Mouse (Mus musculus) midbrain, embryonic 13.5 days (tissue): ENCODE results near the gene Zfp36l2. TPM values are rescaled to one million over a fixed set of nuclear protein-coding genes. Genes with fewer than 3 reads are reported as not detected.
"Not testable (repeated sequence)": the region's sequence is repeated elsewhere in the genome, so short reads cannot be mapped to it uniquely, and the experiment has no call there.

Source experiments
- ATAC-seq: fragments of 200-750 bp; cut with Nextera tagmentation; 2 replicates; pipeline ENCODE4 v1.8.0; 2017; ENCODE audit warnings: mild to moderate bottlenecking, moderate TSS enrichment, moderate library complexity
- H3K27ac ChIP-seq: fragments of 300-500 bp; sonication (generic); 2 replicates; pipeline ENCODE4 v1.5.1; 2015; ENCODE audit warnings: inconsistent platforms, mild to moderate bottlenecking, moderate library complexity
- H3K27me3 ChIP-seq: fragments of 300-500 bp; sonication (generic); 2 replicates; pipeline ENCODE4 v1.6.1; 2015; ENCODE audit warnings: mild to moderate bottlenecking, inconsistent platforms
- H3K36me3 ChIP-seq: fragments of 300-500 bp; sonication (generic); 2 replicates; pipeline ENCODE4 v1.6.1; 2015; ENCODE audit warnings: mild to moderate bottlenecking, inconsistent platforms
- H3K4me1 ChIP-seq: fragments of 300-500 bp; sonication (generic); replicated peaks from 2 replicates; pipeline ENCODE4 v1.6.1; 2015; ENCODE audit warnings: inconsistent platforms
- H3K4me2 ChIP-seq: fragments of 300-500 bp; sonication (generic); replicated peaks from 2 replicates; pipeline ENCODE4 v1.6.1; 2015; ENCODE audit warnings: moderate library complexity, mild to moderate bottlenecking, inconsistent platforms
- H3K4me3 ChIP-seq: fragments of 300-500 bp; sonication (generic); replicated peaks from 2 replicates; pipeline ENCODE4 v1.5.1; 2015; ENCODE audit warnings: mild to moderate bottlenecking, inconsistent platforms
- H3K9ac ChIP-seq: fragments of 300-500 bp; sonication (generic); replicated peaks from 2 replicates; pipeline ENCODE4 v1.6.1; 2015; ENCODE audit warnings: mild to moderate bottlenecking, inconsistent platforms
- H3K9me3 ChIP-seq: fragments of 300-500 bp; sonication (generic); 2 replicates; pipeline ENCODE4 v1.6.1; 2016; ENCODE audit warnings: mild to moderate bottlenecking, inconsistent platforms
- WGBS: fragments of 180-500 bp; shearing (Covaris S2); methylation state at CpG from one replicate; pipeline ENCODE4 v1.1.7; 2015; 5-methylcytosine and 5-hydroxymethylcytosine counted together
- polyA plus RNA-seq: library from polyadenylated mRNA; unstranded; fragments of >200 nt; fragmentation: Nextera tagmentation; extraction: Ambion mirVana; gene quantifications from 2 replicates; pipeline ENCODE4 v1.2.1, GENCODE M21; 2015

The Zfp36l2 gene
- 3.6 and 4.4 TPM in 2 replicates for polyA plus RNA-seq

DNA sequence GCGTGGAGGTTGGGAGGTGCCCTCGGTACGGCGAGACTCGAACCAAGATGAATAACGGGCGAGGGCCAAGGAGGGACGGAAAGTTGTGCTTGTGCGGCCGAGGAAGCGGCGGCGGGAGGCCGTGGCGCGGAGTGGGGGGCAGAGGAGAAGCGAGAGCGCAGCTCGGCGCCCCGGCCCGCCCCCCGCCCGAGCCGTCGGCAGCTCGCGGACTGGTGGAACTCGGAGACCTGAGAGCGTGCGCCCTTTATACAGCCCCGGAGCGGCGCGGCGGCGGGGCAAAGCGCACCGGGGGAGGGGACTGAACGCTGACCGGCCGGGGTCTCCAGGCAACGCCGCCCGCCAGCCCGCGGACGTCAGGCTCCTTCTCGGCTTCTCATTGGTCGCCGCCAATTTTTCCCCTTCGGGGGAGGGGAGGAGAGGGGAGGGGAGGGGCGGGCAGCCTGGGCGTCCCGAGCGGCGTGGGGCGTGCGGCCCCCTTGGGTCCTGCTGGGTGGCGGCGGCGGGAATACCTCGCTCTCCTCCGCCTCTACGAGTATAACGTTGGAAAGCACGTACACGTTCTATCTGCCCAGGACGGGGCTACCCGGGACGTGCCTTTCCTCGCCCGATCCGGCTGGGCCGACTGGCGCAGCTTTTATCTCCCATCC, at the start of gene Zfp36l2:
Gene Zfp36l2, minus strand, starts transcription at position 221 of the 647 bp plus-strand sequence.
- no peaks in the 10 kb centered on the region for H3K9me3 ChIP-seq
- peak within 1 kb of the TSS; percentile 65 for H3K4me3 ChIP-seq
- H3K4me1 ChIP-seq: peaks cover 37% of the 10 kb centered on the region
- peaks cover 10% of the 10 kb centered on the region for H3K36me3 ChIP-seq
- H3K9ac ChIP-seq: peak within 1 kb of the TSS; percentile 79
- peak within 1 kb of the TSS; percentile 77 for H3K27ac ChIP-seq
- ATAC-seq: peak; percentile 87
- peak within 1 kb of the TSS; percentile 80 for H3K4me2 ChIP-seq
- WGBS: under 1% methylated on average over 66 of the region's 76 CpGs
- H3K27me3 ChIP-seq: peaks cover 12% of the 10 kb centered on the region

DNA sequence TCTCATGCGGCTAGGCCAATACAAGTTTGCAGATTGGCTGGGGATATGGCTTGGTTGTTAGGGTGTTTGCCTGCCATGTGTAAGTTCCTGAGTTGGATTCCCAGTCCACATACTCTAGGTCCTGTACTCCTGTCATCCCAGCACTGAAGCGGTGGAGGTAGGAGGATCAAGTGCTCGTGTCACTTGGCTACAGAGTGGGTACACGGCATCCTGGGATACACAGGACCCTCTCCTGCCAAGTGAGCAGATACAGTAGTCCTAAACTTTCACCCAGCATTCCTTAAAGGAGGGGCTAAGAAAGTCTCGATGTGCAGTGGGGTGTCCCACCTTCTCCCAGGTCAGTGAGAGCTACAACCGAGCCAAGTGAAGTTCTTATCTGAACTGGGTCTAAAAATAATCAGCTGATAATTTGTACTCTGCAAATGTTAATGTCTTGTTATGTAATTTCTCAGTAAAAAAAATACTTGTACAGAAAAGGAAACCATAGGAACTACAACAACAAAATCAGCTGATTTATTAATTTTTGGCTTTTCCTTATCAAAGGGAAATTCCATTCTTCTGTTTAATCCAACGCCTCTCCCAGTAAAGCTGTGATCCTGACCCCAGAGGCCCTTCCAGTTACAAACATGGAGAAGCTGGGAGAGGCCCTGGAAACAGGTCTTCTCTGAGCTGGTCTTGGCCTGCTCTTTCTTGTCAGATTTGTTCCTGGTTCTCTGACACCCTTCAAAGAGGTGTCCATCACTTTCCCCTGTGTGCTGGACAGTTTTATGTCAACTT, 49.2 kb upstream of the Zfp36l2 start:
- WGBS: 94% methylated on average over 7 of the region's 7 CpGs
- no peak overlapping the region for H3K27ac ChIP-seq
- H3K4me3 ChIP-seq: no peak overlapping the region
- no peak overlapping the region for H3K4me2 ChIP-seq
- H3K4me1 ChIP-seq: no peaks in the 10 kb centered on the region
- no peaks in the 10 kb centered on the region for H3K27me3 ChIP-seq
- H3K9me3 ChIP-seq: no peaks in the 10 kb centered on the region
- H3K9ac ChIP-seq: no peak overlapping the region
- no peaks in the 10 kb centered on the region for H3K36me3 ChIP-seq
- no peak for ATAC-seq

DNA sequence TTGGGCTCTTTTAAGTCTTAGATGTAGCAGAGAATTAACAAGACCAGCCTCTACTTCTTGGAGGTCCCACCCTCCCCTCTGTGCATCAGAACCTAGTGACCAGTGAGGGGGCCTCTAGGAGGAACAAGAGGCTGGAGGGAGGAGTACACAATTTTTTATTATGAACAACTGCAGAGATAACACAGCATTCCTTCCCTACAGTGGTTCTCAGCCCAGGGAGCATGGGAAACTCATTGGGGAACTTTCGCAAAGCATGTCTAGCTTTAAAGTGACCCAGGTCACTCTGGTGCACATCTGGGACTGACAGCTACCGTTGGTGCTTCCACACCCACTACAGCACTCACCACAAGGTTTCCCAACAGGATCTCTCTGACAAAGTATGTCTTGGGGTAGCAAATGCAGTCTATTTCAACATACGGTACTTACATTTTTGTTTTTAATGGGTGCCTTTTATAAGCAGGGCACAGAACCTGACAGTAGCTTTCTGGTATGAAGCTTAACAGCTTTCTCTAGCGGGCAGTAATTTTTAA, 47.7 kb upstream of the Zfp36l2 start:
- no peak for ATAC-seq
- Histone ChIP-seq H3K4me2 (no peak overlapping the region), H3K27ac (no peak overlapping the region), H3K27me3 (no peaks in the 10 kb centered on the region), H3K36me3 (0 out of 2 replicates have a peak, but pooled peaks cover 4% of the 10 kb centered on the region), H3K9ac (no peak overlapping the region), H3K4me1 (no peaks in the 10 kb centered on the region), H3K9me3 (no peaks in the 10 kb centered on the region), H3K4me3 (no peak overlapping the region)
- WGBS: 95% methylated on average over 4 of the region's 4 CpGs

DNA sequence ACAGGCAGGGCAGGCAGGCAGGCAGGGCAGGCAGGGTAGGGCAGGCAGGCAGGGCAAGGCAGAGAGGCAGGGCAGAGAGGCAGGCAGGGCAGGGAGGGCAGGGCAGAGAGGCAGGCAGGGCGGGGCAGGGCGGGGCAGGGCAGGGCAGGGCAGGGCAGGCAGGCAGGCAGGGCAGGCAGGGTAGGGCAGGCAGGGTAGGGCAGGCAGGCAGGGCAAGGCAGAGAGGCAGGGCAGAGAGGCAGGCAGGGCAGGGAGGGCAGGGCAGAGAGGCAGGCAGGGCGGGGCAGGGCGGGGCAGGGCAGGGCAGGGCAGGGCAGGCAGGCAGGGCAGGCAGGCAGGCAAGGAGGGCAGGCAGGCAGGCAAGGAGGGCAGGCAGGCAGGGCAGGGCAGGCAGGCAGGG, 47.0 kb upstream of the Zfp36l2 start:
- not testable (repeated sequence) for H3K27me3 ChIP-seq, H3K9me3 ChIP-seq, H3K4me1 ChIP-seq, H3K4me3 ChIP-seq, ATAC-seq, H3K27ac ChIP-seq, H3K9ac ChIP-seq, H3K4me2 ChIP-seq
- 0 out of 2 replicates have a peak, but pooled peaks cover 10% of the 10 kb centered on the region for H3K36me3 ChIP-seq
- no CpG with 5 or more reads among the region's 4 CpGs for WGBS

DNA sequence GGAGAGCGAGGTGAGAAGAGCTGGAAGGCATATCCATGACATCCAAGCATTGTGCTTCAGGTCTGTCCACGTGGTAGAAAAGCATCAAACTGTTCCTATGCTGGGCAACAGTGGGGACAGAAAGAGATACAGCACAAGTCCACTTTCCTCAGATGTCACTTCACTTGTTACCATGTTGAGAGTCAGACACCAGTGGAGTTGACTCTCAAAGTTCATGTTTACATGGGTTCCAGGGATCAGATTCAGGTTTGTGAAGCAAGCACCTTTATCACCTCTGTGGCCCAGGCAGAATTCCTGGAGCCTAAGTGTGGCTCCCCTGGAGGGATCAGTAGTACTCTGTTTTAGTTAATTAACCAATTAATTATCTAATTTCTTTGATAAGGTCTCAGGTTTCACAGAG, 46.0 kb upstream of the Zfp36l2 start:
- Histone ChIP-seq H3K9ac (no peak overlapping the region), H3K4me2 (no peak overlapping the region), H3K4me3 (no peak overlapping the region), H3K27me3 (no peaks in the 10 kb centered on the region), H3K27ac (no peak overlapping the region), H3K9me3 (no peaks in the 10 kb centered on the region), H3K36me3 (peaks cover 19% of the 10 kb centered on the region), H3K4me1 (no peaks in the 10 kb centered on the region)
- 95% methylated on average over 2 of the region's 2 CpGs for WGBS
- ATAC-seq: no peak

DNA sequence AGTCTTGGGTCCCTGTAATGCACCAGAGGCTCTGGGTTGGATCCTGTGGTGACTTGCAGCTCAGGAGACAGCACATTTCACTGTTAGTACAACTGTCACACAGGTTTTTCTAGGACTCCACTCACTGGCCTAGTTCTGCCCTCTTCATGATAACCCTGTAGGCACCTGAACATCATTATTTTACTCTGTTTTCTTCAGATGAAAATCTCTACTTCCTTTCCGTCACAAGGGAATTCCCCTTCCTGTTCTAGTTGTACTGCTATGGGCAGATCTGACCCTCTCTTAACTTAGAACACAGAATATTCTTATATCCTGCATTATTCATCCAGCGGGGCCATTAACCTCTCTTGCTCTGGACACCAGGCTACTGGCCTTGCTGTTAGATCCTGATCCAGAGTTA, 43.6 kb upstream of the Zfp36l2 start:
- Histone ChIP-seq H3K9ac (no peak overlapping the region), H3K4me2 (no peak overlapping the region), H3K27me3 (no peaks in the 10 kb centered on the region), H3K4me3 (no peak overlapping the region), H3K9me3 (no peaks in the 10 kb centered on the region), H3K27ac (no peak overlapping the region), H3K4me1 (no peaks in the 10 kb centered on the region), H3K36me3 (peaks cover 38% of the 10 kb centered on the region)
- WGBS: 94% methylated on average over 2 of the region's 2 CpGs
- ATAC-seq: no peak

DNA sequence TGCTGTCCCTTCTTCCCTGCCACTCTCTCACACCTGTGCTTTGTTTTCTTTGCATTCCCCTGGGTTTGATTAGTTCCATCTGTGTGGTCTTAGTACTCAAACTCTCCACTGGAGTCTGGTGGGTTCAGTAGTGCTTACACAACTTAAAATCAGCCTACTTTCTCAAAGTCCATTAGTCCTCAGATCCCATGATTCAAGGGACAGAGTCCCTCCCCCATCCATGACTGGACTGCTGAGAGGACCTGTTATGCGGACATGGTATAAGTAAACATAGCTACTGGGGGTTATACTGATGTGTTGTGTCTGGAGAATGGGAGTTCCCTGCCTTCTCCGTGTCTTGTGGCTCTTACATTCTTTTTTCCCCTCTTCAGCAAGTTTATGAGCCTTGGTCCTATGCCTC, 40.5 kb upstream of the Zfp36l2 start:
- ATAC-seq: no peak
- H3K9ac ChIP-seq: no peak overlapping the region
- H3K36me3 ChIP-seq: peaks cover 57% of the 10 kb centered on the region
- H3K4me2 ChIP-seq: no peak overlapping the region
- WGBS: 95% methylated on average over 2 of the region's 2 CpGs
- H3K4me3 ChIP-seq: no peak overlapping the region
- H3K27me3 ChIP-seq: no peaks in the 10 kb centered on the region
- H3K9me3 ChIP-seq: no peaks in the 10 kb centered on the region
- no peak overlapping the region for H3K27ac ChIP-seq
- no peaks in the 10 kb centered on the region for H3K4me1 ChIP-seq

DNA sequence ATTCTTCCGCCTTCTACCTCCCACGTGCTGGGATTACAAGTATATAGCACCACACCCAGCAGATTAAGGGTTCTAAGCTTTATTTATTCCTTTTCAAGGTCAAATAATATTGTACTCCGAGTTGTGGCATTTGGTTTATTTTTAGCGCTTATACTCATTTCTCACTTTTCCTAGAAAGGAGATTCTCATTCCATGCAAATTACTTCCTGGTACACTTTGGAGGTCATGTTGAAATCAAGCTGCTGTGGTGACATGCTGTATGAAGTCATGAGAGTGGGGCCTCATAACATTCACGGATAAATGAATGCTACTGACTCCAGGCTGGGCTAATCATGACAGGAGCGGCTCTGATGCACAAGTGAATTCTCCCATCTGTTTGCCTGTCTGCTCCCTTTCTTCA, 38.9 kb upstream of the Zfp36l2 start:
- H3K27ac ChIP-seq: no peak overlapping the region
- no peak overlapping the region for H3K4me3 ChIP-seq
- H3K9ac ChIP-seq: no peak overlapping the region
- ATAC-seq: no peak
- H3K9me3 ChIP-seq: no peaks in the 10 kb centered on the region
- H3K36me3 ChIP-seq: peaks cover 67% of the 10 kb centered on the region
- WGBS: 89% methylated on average over 6 of the region's 6 CpGs
- no peaks in the 10 kb centered on the region for H3K4me1 ChIP-seq
- no peaks in the 10 kb centered on the region for H3K27me3 ChIP-seq
- no peak overlapping the region for H3K4me2 ChIP-seq

DNA sequence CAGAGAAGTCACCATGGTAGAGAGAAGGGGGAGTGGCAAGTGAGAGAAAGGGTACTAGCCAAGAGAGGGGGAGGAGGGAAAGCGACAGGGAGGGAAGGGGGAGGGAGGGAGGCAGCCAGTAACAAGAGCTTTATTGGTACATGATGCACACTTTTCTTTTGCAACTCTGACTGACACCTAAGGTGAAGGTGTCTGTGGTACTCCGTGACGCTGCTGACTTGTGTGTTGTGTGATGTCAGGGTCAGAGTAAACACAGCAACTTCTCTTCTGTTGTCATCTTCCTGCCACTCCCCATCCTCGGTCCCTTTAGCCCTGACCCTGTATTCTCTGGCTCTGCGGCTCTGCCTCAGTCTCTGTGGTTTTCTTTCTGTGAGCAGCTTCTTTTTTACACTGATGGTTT, 38.5 kb upstream of the Zfp36l2 start:
- no peaks in the 10 kb centered on the region for H3K27me3 ChIP-seq
- no peaks in the 10 kb centered on the region for H3K4me1 ChIP-seq
- no peak for ATAC-seq
- H3K27ac ChIP-seq: no peak overlapping the region
- H3K4me3 ChIP-seq: no peak overlapping the region
- no peak overlapping the region for H3K4me2 ChIP-seq
- no peak overlapping the region for H3K9ac ChIP-seq
- peaks cover 71% of the 10 kb centered on the region for H3K36me3 ChIP-seq
- no peaks in the 10 kb centered on the region for H3K9me3 ChIP-seq
- 65% methylated on average over 5 of the region's 5 CpGs for WGBS

DNA sequence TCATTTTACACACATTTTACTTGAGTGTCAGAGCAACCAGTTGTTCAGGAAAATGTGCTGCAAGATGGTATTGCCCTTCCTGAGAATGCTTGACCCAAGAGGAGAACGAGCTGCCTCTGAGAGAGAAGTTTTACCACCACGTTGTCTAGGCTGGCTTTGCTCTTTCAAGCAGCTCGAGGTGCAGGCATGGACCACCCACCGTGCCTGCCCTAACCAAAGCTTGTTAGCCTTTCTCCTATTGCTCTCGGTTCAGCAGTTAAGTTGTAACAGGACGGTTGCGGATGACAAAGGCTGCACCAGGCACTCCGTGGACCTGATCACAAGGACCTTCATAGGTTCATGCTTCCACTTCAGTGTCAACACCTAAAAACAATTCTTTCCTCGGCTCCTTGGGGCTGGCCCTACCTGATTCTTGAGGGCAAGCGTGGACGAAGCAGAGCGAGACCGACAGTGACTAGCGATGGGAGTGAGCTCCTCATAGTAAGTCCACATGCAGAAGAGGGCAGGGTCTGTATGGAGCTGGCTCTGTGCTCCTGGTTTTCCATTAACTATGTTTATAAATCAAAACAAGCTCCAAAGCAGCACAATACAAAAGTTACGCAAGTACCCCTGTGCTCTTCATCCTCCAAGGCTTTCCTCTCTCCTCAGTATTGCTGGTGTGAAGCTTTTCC, 36.6 kb upstream of the Zfp36l2 start:
- no peak for ATAC-seq
- Histone ChIP-seq H3K4me2 (no peak overlapping the region), H3K36me3 (peaks cover 70% of the 10 kb centered on the region), H3K9me3 (no peaks in the 10 kb centered on the region), H3K27ac (no peak overlapping the region), H3K4me1 (no peaks in the 10 kb centered on the region), H3K9ac (no peak overlapping the region), H3K4me3 (no peak overlapping the region), H3K27me3 (no peaks in the 10 kb centered on the region)
- 74% methylated on average over 15 of the region's 15 CpGs for WGBS

DNA sequence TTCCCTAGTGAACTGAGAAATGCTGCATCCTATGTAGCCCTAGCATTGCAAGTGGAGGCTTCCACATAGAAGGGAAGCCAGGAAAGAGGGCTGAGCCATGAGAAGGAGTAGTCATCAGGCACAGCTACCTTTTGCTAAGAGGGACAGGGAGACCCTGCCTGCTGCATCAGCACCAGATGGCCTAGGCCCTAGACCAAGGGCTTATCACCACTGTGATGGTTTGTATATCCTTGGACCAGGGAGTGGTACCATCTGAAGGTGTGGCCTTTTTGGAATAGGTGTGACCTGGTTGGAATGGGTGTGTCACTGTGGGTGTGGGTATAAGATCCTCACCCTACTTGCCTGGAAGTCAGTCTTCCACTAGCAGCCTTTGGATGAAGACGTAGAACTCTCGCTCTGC, 31.1 kb upstream of the Zfp36l2 start:
- H3K27me3 ChIP-seq, H3K9ac ChIP-seq, ATAC-seq, H3K4me1 ChIP-seq, H3K4me2 ChIP-seq, H3K9me3 ChIP-seq, H3K4me3 ChIP-seq, H3K27ac ChIP-seq: not testable (repeated sequence)
- WGBS: 93% methylated on average over 2 of the region's 2 CpGs
- peaks cover 35% of the 10 kb centered on the region for H3K36me3 ChIP-seq

DNA sequence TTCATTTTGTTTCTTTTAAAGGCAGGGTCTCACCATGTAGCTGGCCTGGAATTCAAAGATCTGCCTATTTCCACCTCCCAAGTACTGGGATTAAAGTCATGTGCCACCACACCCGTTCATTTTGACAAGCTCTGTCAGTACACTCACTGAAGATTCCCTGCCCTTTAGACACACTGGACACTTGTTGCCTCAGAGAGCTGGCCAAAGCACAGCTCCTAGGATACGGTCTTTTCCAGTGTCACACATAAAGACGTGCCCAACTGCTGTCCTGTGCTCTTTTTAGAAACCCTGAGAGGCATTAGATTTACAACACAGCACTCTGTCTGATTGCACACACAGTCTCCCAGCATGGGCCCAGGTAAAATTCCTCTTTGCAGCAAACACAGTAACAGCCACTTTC, 29.9 kb upstream of the Zfp36l2 start:
- Histone ChIP-seq H3K4me3 (no peak overlapping the region), H3K4me1 (no peaks in the 10 kb centered on the region), H3K9ac (no peak overlapping the region), H3K27me3 (no peaks in the 10 kb centered on the region), H3K36me3 (peaks cover 30% of the 10 kb centered on the region), H3K9me3 (no peaks in the 10 kb centered on the region), H3K4me2 (no peak overlapping the region), H3K27ac (no peak overlapping the region)
- WGBS: 76% methylated on average over 3 of the region's 3 CpGs
- ATAC-seq: no peak
